Mouse (Mus musculus) adipocyte (in vitro differentiated cells): ENCODE data around the gene Commd4.
"Not testable (repeated sequence)": the region's sequence is repeated elsewhere in the genome, so short reads cannot be mapped to it uniquely, and the experiment has no call there.

Source experiments
- DNase-seq: peaks from one replicate; pipeline ENCODE4 v3.0.0-alpha.2; 2016; ENCODE audit warnings: low spot score

Gene Commd4

GRCm38 (mm10) chr9:57158013-57158470 is at the start of gene Commd4:
Gene Commd4 (minus strand): TSS chr9:57158331.
- peak; percentile 96 for DNase-seq

DNA sequence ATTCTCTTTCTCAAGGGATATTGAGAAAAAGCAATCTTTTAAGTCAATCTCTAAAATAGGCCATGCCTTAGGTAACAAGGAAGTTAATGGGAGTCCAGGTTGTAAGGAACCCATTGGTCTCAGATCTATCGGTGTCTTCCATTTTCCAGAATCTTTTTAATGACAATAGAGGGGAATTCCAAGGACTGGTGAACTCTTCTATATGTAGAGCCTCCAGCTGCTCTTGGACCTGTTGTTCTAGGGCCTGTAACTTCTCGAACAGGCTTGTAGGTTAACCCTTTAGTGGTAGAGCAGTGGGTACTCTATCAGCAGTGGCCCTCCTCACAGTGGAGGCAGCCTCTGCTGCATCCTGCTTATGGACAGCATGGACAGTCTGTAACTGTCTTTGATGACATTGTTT is 48.8 kb upstream of the Commd4 start:
- no peak for DNase-seq

- not testable (repeated sequence) for DNase-seq
These were observed 45.4 kb upstream of the Commd4 start for GRCm38 (mm10) chr9:57203571-57203970.

GRCm38 (mm10) chr9:57202981-57203380 is 44.9 kb upstream of the Commd4 start:
- no peak for DNase-seq

DNA sequence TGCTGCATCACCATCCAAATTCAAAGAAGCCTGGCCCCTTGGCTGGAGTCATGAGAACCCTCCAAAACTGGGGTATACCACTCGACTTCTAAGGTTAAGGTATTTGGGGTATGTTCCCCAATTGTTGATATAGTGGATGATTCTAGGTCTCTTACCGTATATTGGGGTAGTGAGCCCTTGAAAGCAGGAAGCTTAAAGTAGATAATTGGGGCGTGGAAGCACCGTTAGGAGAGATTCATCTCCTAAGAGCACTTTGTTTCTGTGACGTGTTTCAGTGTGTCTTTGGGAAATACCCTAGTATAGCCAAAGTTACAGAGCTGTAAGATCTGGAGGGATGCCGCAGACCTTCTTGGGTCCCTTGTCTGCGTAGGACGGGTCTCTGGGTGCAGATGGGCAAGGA is 39.3 kb upstream of the Commd4 start:
- no peak for DNase-seq

GRCm38 (mm10) chr9:57196708-57197107 is 38.6 kb upstream of the Commd4 start:
- DNase-seq = no peak

- no peak for DNase-seq
These were observed 10.3 kb upstream of the Commd4 start for GRCm38 (mm10) chr9:57168411-57168810.

DNA sequence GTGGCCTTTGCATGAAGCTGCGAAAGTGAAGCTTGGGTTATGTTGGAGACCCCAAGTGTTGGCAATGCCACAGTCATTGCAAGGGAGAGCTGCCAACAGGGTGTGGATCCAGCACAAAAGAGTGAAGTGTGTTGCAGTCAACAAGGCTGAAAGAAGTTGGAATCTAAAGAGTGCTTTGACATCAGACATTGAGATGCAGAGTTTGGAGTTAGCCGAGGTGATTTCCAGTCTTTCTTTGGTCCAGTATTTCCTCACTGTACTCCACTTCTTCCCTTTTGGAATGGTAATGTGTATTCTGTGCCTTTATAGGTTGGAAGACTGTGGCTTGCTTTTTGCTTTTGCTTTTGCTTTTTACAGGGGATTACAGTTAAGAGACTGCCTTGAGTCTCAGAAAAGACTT is 8.0 kb upstream of the Commd4 start:
- DNase-seq = no peak

- no peak for DNase-seq
These were observed 5.0 kb upstream of the Commd4 start for GRCm38 (mm10) chr9:57163137-57163536.

DNA sequence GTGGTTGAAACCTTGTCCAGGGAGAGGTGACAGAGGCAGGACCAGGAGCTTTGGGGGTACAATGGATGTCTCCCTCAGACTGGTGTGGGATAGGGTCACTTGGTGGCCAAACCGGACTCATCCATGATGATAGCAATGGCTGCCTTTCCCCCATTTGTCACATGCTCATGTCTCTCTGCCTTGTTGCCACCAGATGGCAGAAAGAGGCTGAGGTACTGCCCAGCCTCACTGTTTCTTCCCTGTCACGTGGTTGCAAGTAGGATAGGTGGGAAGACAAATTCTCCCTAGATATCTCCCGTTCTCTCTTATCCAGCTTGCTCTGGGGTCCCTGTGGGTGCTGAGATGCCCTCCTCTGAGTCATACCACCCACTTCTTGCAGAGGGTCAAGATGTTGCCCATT is 4.4 kb upstream of the Commd4 start:
- DNase-seq = peak; percentile 76

- no peak for DNase-seq
These were observed 375 bp upstream of the Commd4 start for GRCm38 (mm10) chr9:57158506-57158905.

DNA sequence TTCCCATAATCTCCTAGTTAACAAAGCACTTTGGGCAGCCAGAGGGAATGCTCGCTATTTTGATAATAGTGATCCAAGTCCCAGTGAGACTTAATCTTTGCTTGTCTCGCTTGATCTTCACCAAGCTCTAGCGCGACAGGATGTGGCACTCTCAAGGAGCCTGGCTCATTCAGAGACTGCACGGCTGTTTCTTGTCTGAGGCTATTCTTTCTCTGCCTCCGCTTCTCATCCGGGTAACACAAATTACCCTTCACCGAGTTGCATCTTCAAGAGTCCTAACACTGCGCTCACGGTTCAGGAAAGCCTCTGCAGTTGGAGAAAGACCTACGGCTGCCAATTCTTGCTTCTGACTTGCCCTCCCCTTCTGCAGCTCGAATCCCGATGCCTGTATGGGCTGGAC is 632 bp downstream of the Commd4 start:
- no peak for DNase-seq

- no peak for DNase-seq
These were observed 1.3 kb downstream of the Commd4 start for GRCm38 (mm10) chr9:57156823-57157222.

DNA sequence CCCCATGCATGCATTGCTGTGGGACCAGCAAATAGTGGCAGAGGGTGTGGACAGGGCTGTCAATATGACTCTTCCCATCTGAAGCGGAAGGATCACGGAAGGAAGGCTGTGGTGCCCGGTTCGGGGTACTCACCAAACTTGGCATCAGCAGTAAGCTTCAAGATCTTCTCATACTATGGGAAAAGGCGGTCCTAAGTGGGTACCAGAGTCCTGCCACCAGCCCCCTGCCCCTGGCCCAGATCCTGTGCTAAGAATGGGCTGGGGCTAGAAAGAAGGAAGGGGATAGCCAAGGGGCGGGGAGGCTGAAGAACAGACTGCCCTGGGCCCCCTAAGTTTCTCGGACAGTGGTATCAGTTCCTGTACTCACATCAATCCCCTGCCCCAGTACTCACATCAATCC is 1.7 kb downstream of the Commd4 start:
- no peak for DNase-seq

- DNase-seq = no peak
These were observed 5.8 kb downstream of the Commd4 start for GRCm38 (mm10) chr9:57152331-57152730.

DNA sequence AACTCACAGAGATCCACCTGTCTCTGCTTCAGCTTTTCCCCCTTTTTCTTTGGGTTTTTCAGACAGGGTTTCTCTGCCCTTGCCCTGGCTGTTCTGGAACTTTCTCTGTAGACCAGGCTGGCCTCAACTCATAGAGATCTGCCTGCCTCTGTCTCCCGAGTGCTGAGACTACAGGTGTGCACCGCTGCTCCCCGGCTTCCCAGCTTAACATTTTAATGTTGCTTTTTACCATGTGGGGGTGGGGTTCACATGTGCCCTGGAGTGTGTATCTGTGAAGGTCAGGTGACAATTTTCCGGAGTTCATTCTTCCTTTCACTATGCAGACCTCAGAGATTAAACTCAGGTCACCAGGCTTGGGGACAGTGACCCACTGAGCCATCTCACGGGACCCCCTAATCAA is 7.9 kb downstream of the Commd4 start:
- DNase-seq = no peak

- no peak for DNase-seq
These were observed 9.1 kb downstream of the Commd4 start for GRCm38 (mm10) chr9:57149021-57149420.

DNA sequence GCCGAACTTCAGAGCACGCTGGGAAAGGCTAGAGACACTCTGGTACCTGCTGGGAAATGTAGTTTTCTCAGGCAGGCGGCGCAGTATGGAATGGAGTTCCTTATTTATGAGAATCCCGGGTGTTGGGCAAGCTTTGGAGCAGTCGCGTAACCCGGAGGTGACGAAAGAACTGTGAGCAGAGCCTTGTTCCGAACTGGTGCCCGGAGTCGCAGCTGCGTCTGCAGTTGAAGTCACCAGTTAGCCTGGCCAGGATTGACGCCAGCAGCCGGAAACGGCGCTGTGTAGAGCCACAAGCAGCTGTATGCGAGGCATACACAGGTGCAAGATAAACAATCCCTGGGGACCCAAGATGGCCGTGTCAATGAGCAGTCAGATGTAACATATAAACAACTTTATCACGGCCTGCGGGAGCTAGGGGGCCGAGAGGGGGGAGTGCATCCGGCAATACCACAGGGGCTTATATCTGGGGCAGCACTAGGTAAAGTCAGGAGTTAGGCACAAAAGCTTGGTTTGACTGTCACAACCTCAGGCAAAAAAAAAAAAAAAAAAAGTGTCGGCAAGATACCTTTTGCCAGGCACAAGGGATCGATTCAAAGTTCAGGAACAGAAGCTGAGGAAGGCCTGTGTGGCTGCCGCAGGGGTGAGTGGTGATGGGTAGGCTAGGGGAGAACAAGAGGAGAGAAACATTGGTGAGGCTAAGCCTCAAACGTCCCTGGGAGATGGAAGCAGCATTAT is 9.8 kb downstream of the Commd4 start, which contains the start of gene Neil1:
Gene Neil1, minus strand, starts transcription at position 162 of the 735 bp plus-strand sequence.
- peak; percentile 97 for DNase-seq

DNA sequence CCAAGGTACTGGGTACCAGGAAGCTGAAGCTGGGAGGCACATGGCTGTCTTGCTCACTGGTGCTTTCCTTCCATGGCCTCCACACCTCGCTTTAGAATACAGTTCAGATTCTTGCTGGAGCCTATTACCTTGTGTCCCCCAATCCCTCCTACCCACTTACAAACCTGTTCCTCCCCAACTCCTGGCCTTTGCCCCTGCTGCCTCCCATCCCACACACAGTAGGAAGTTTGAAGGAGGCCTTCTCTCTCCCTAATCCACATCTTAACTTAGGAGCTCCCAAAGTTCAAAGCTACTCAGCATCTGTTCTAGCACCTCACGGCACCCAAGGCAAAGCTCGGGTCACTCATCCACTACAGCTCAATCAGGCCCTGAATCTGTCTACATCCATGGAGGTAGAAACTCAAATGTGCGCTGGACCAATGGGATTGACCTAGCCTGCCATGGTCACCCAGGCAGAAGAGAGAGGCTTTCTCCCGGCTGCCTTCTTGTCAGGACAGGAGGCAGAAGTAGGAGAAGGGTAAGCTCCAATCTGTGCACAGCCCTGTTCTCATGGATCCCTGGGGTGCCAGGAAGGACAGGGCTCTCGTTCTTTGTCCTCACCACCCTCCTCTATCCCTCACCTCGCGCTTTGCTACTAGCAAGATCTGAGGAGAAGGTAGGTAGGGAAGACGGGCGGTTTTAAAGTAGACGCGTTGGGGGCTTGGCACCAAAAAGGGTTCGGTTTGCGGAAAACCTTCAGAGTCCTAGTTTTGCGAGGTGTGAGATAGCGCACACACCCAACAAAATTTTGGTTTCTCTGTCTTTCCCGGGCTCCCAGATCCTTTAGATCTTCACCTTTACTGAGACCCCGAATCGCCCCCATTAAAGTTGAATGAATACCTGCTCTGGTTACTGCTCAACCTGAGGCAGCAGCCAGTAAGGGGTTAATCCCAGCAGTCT is 10.7 kb downstream of the Commd4 start:
- DNase-seq = peak; percentile 56

GRCm38 (mm10) chr9:57146451-57147066 is 11.6 kb downstream of the Commd4 start:
- DNase-seq = no peak

- no peak for DNase-seq
These were observed 13.3 kb downstream of the Commd4 start for GRCm38 (mm10) chr9:57144830-57145229.

GRCm38 (mm10) chr9:57143212-57143611 is 14.9 kb downstream of the Commd4 start:
- DNase-seq = no peak
